Mouse (Mus musculus): ENCODE results near the gene Olfr509. TPM values are rescaled to one million over a fixed set of nuclear protein-coding genes. Genes with fewer than 3 reads are reported as not detected.
"Not testable (repeated sequence)": the region's sequence is repeated elsewhere in the genome, so short reads cannot be mapped to it uniquely, and the experiment has no call there.

Olfr509 gene
- not detected in 2 replicates for polyA plus RNA-seq (2014; fragmentation: Nextera tagmentation; extraction: Ambion mirVana)

DNA sequence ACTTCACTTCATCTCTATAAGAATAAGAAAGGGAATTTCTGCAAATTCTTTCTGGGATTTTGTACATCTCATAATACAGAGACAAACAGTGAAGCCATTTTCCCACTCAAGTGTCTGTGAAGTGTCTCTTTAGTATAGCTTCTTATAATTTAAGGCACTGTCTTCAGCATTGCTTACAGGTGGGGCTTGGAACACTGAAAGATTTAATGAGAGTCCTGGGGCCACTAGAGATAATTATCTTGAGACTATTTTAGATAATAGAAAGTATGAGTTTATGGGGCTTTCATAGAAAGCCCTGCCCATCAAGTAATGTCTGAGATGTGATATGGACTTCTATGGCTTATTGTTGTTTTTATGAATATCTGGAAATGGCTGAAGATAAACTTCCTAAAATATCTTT lies at the start of gene Olfr509:
TSS of gene Olfr509 (minus strand) at position 101 of the 400 bp plus-strand sequence.
- no peak for ATAC-seq (ENCODE audit: low FRiP score)
- DNase-seq (ENCODE audit: low spot score): no peak
- Histone ChIP-seq H3K4me1 (replicated peaks; ENCODE audit: control insufficient read depth, insufficient read depth, low read length) (no peaks in the 10 kb centered on the region), H3K9me3 (ENCODE audit: control insufficient read depth, low read length) (no peaks in the 10 kb centered on the region), H3K27me3 (ENCODE audit: control insufficient read depth, insufficient read depth, low read length) (no peaks in the 10 kb centered on the region), H3K27ac (no peak within 1 kb of the TSS), H3K36me3 (replicated peaks; ENCODE audit: control insufficient read depth, insufficient read depth) (no peaks in the 10 kb centered on the region), H3K4me3 (replicated peaks; ENCODE audit: low read length) (no peak within 1 kb of the TSS), H3K4me2 (replicated peaks) (no peak within 1 kb of the TSS), H3K9ac (no peak within 1 kb of the TSS)

DNA sequence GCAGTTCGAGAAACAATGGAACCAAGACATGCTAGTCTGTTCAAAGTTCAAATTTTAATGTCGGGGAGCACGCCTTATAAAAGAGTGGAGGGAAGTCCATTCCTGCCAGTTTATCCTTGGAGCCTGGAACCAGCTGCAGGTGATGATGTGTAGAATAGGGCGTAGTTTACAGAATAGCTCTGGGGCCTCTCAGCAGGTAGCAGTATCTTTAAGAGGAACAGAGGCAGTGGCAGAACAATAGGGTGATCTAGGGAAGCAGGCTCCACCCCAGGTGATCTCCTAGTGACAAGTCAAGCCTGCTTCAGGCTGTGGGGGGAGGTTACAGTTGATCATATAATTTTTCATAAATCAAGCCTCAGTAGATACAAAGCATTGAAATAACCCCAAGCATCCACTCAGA lies 27.2 kb upstream of the Olfr509 start:
- Histone ChIP-seq H3K4me1 (replicated peaks; ENCODE audit: control insufficient read depth, insufficient read depth, low read length) (no peaks in the 10 kb centered on the region), H3K9me3 (ENCODE audit: control insufficient read depth, low read length) (no peaks in the 10 kb centered on the region), H3K9ac (no peak overlapping the region), H3K36me3 (replicated peaks; ENCODE audit: control insufficient read depth, insufficient read depth) (no peaks in the 10 kb centered on the region), H3K27me3 (ENCODE audit: control insufficient read depth, insufficient read depth, low read length) (no peaks in the 10 kb centered on the region), H3K4me3 (replicated peaks; ENCODE audit: low read length) (no peak overlapping the region), H3K27ac (no peak overlapping the region), H3K4me2 (replicated peaks) (no peak overlapping the region)
- WGBS: 91% methylated on average over 4 of the region's 4 CpGs
- DNase-seq (ENCODE audit: low spot score): no peak
- ATAC-seq (ENCODE audit: low FRiP score): no peak

DNA sequence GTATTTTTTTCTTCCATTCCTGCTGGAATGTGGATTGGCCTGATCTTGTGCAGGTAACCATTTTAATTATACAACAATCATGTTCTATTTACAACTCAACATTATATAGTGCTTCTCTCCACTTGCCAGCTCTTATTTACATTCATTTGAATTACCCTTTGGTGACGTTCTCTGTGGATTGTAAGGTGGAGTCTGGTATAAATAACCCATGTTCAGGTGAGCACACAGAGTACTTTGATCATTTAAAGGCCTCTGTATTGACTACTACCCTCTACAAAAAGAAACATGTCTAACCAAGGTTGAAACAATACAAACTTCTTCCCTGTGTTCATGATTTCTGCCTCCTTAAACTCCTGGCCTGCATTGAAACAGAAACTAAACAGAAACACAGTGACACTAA lies 19.4 kb upstream of the Olfr509 start:
- ATAC-seq (ENCODE audit: low FRiP score): no peak

DNA sequence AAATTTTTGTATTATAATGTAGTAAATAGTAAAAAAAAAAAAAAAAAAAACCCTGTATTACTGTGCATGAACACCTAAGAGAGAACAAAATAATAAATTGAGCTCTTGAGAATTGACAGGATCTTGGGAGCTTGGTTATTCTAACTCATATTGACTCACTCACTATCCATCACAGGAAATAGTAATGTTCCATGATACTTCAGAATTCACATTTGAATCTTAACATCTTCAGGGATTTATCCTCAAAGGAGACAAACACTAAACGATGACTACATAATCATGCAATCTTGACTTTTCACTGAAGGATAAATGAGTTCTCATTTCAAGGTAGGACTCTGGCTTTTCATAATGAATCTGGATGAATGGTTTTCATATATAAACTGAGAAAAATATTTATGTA lies 14.4 kb upstream of the Olfr509 start, which contains the start of gene Olfr510:
TSS of gene Olfr510 (plus strand) at position 301 of the 400 bp plus-strand sequence.
- Histone ChIP-seq H3K27ac (no peak within 1 kb of the TSS), H3K4me3 (replicated peaks; ENCODE audit: low read length) (no peak within 1 kb of the TSS), H3K36me3 (replicated peaks; ENCODE audit: control insufficient read depth, insufficient read depth) (no peaks in the 10 kb centered on the region), H3K4me1 (replicated peaks; ENCODE audit: control insufficient read depth, insufficient read depth, low read length) (no peaks in the 10 kb centered on the region), H3K4me2 (replicated peaks) (no peak within 1 kb of the TSS), H3K27me3 (ENCODE audit: control insufficient read depth, insufficient read depth, low read length) (no peaks in the 10 kb centered on the region), H3K9me3 (ENCODE audit: control insufficient read depth, low read length) (no peaks in the 10 kb centered on the region), H3K9ac (no peak within 1 kb of the TSS)
- WGBS: 94% methylated on average over 1 of the region's 1 CpGs
- DNase-seq (ENCODE audit: low spot score) (no peak), ATAC-seq (ENCODE audit: low FRiP score) (no peak)

More for the DNA sequence above, 19.4 kb upstream of the Olfr509 start:
- Histone ChIP-seq H3K9me3 (ENCODE audit: control insufficient read depth, low read length) (no peaks in the 10 kb centered on the region), H3K9ac (no peak overlapping the region), H3K36me3 (replicated peaks; ENCODE audit: control insufficient read depth, insufficient read depth) (no peaks in the 10 kb centered on the region), H3K4me2 (replicated peaks) (no peak overlapping the region), H3K4me3 (replicated peaks; ENCODE audit: low read length) (no peak overlapping the region), H3K27ac (no peak overlapping the region), H3K27me3 (ENCODE audit: control insufficient read depth, insufficient read depth, low read length) (no peaks in the 10 kb centered on the region), H3K4me1 (replicated peaks; ENCODE audit: control insufficient read depth, insufficient read depth, low read length) (no peaks in the 10 kb centered on the region)
- DNase-seq (ENCODE audit: low spot score): no peak
- 77% methylated on average over 1 of the region's 1 CpGs for WGBS

DNA sequence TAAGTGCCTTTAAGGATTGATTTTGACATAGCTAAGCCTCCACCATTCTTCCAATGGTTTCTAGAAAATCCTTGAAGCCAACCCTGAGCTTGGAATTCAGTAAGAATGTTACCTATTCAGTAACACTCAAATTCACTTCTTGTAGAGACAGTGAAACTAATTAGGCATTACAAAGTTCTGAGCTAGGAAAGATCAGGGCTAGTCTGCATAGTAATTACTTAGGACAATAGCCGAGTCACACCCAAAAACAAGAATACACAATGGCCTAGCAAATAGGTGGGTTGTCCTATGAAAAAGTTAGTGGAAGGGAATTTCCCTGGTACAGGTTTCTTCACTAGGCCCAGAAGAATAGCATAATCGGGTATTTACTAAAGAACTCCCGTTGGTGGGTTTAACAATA lies 10.7 kb upstream of the Olfr509 start:
- H3K36me3 ChIP-seq (replicated peaks; ENCODE audit: control insufficient read depth, insufficient read depth): no peaks in the 10 kb centered on the region

DNA sequence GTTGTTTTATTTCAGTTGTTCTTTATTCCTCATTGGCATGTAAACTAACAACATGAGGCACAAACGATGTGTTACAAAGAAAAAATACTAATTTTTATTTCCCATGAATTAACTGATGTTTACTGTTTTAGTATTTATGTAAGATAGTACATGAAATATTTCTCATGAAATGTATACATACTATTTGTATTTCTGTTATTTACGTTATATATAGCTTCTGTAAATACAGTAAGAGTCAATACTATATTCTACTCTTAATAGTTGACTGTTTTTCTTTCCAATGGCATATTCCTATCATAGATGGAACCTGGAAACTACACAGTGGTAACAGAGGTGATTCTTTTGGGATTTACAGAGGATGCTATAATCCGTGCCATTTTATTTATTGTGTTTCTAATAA lies 22.0 kb downstream of the Olfr509 start, which contains the start of gene Olfr508:
TSS of gene Olfr508 (plus strand) at position 301 of the 400 bp plus-strand sequence.
- Histone ChIP-seq H3K27me3 (ENCODE audit: control insufficient read depth, insufficient read depth, low read length) (no peaks in the 10 kb centered on the region), H3K4me3 (replicated peaks; ENCODE audit: low read length) (no peak within 1 kb of the TSS), H3K27ac (no peak within 1 kb of the TSS), H3K9me3 (ENCODE audit: control insufficient read depth, low read length) (no peaks in the 10 kb centered on the region), H3K36me3 (replicated peaks; ENCODE audit: control insufficient read depth, insufficient read depth) (no peaks in the 10 kb centered on the region), H3K9ac (no peak within 1 kb of the TSS), H3K4me1 (replicated peaks; ENCODE audit: control insufficient read depth, insufficient read depth, low read length) (no peaks in the 10 kb centered on the region), H3K4me2 (replicated peaks) (no peak within 1 kb of the TSS)
- ATAC-seq (ENCODE audit: low FRiP score) (no peak), DNase-seq (ENCODE audit: low spot score) (no peak)
- WGBS: 87% methylated on average over 3 of the region's 3 CpGs

More for the DNA sequence above, 10.7 kb upstream of the Olfr509 start:
- ATAC-seq (ENCODE audit: low FRiP score) (no peak), DNase-seq (ENCODE audit: low spot score) (no peak)
- no peaks in the 10 kb centered on the region for H3K27me3 ChIP-seq (ENCODE audit: control insufficient read depth, insufficient read depth, low read length)
- 91% methylated on average over 3 of the region's 3 CpGs for WGBS
- no peaks in the 10 kb centered on the region for H3K9me3 ChIP-seq (ENCODE audit: control insufficient read depth, low read length)
- no peaks in the 10 kb centered on the region for H3K4me1 ChIP-seq (replicated peaks; ENCODE audit: control insufficient read depth, insufficient read depth, low read length)
- H3K4me3 ChIP-seq (replicated peaks; ENCODE audit: low read length): no peak overlapping the region
- H3K9ac ChIP-seq: no peak overlapping the region
- H3K27ac ChIP-seq: no peak overlapping the region
- H3K4me2 ChIP-seq (replicated peaks): no peak overlapping the region

DNA sequence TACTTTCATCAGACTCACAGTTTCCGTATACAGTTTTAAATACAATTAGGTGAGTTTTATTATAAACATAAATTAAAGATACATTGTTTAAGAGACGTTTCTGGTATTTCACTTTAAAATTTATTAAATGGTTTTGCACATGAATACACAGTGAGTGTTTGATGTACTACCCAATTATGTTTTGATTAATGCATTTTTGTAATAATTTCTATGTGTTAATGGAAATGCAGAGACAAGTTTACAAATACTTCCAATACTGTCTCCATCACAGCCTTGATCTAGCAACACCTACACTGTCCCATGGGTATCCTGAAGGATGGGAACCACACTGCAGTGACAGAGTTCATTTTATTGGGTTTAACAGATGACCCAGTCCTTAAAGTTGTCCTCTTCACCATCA lies 30.2 kb downstream of the Olfr509 start, which contains the start of gene Olfr507:
TSS of gene Olfr507 (plus strand) at position 301 of the 400 bp plus-strand sequence.
- no peaks in the 10 kb centered on the region for H3K27me3 ChIP-seq (ENCODE audit: control insufficient read depth, insufficient read depth, low read length)
- H3K36me3 ChIP-seq (replicated peaks; ENCODE audit: control insufficient read depth, insufficient read depth): no peaks in the 10 kb centered on the region
- no peak for ATAC-seq (ENCODE audit: low FRiP score)
- no peak within 1 kb of the TSS for H3K4me2 ChIP-seq (replicated peaks)
- DNase-seq (ENCODE audit: low spot score): no peak
- no peak within 1 kb of the TSS for H3K4me3 ChIP-seq (replicated peaks; ENCODE audit: low read length)
- no peak within 1 kb of the TSS for H3K9ac ChIP-seq
- 85% methylated on average over 2 of the region's 2 CpGs for WGBS
- H3K9me3 ChIP-seq (ENCODE audit: control insufficient read depth, low read length): no peaks in the 10 kb centered on the region
- H3K4me1 ChIP-seq (replicated peaks; ENCODE audit: control insufficient read depth, insufficient read depth, low read length): no peaks in the 10 kb centered on the region
- H3K27ac ChIP-seq: no peak within 1 kb of the TSS

DNA sequence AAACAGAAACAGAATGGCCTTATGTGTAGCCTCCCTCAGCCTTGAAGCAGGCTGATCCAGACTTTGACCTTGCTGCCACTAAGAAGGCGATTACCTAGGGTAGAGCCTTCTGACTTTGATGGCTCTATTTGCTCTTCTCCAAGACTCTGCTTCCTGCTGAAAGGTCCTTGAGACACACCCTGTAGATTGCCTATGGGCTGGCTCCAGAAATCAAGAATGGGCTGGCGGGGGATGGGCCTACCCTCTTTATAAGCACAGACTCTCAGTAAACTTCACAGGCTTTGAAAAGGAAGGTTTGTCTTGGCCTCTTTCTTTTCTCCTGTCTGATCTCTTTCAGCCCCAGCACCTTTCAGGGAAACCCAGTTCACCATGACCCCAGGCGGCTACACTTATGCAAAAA lies 34.9 kb downstream of the Olfr509 start:
- not testable (repeated sequence) for H3K27ac ChIP-seq; H3K9me3 ChIP-seq (ENCODE audit: control insufficient read depth, low read length); H3K4me1 ChIP-seq (replicated peaks; ENCODE audit: control insufficient read depth, insufficient read depth, low read length); H3K9ac ChIP-seq; H3K4me2 ChIP-seq (replicated peaks); H3K36me3 ChIP-seq (replicated peaks; ENCODE audit: control insufficient read depth, insufficient read depth); ATAC-seq (ENCODE audit: low FRiP score); H3K27me3 ChIP-seq (ENCODE audit: control insufficient read depth, insufficient read depth, low read length); H3K4me3 ChIP-seq (replicated peaks; ENCODE audit: low read length); DNase-seq (ENCODE audit: low spot score)
- WGBS: 69% methylated on average over 3 of the region's 3 CpGs

DNA sequence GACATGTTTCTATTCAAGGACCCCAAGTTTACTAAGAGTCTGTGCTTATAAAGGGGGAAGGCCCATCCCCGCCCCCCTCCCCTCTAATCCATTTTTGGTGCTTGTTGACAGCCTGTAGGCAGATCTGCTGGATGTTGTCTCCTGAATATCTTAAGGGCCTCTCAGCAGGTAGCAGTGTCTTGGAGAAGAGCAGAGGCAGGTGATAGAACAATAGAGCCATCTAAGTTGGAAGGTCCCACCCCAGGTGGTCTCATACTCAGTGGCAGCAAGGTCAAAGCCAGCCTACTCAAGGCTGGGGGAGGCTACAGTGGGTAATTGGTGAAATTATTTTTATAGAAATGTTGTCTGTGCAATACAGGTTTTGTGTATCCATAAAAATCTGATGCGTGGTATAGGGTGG lies 37.6 kb downstream of the Olfr509 start:
- Histone ChIP-seq H3K4me1 (replicated peaks; ENCODE audit: control insufficient read depth, insufficient read depth, low read length) (no peaks in the 10 kb centered on the region), H3K4me2 (replicated peaks) (no peak overlapping the region), H3K36me3 (replicated peaks; ENCODE audit: control insufficient read depth, insufficient read depth) (no peaks in the 10 kb centered on the region), H3K27me3 (ENCODE audit: control insufficient read depth, insufficient read depth, low read length) (no peaks in the 10 kb centered on the region), H3K9me3 (ENCODE audit: control insufficient read depth, low read length) (no peaks in the 10 kb centered on the region), H3K9ac (no peak overlapping the region), H3K4me3 (replicated peaks; ENCODE audit: low read length) (no peak overlapping the region), H3K27ac (no peak overlapping the region)
- ATAC-seq (ENCODE audit: low FRiP score) (no peak), DNase-seq (ENCODE audit: low spot score) (no peak)
- 93% methylated on average over 2 of the region's 2 CpGs for WGBS

DNA sequence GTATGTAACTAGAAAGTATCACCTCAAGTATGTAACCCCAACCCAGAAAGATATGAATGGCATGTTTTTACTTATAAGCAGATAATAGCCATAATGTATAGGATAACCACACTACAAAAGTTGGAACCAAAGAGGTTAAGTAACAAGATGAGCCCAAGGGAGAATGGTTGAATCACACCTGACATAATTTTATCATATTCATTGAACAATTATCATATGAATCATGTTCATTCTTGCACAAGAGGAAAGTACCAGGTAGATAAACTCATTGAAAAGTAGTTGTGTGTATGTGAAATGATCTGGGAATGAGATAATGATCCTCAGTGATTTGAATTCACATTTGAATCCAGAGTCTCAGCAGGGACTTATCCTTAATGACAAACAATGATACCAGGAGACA lies 41.2 kb downstream of the Olfr509 start, which contains the start of gene Olfr506:
TSS of gene Olfr506 (plus strand) at position 301 of the 400 bp plus-strand sequence.
- H3K36me3 ChIP-seq (replicated peaks; ENCODE audit: control insufficient read depth, insufficient read depth): no peaks in the 10 kb centered on the region
- H3K27ac ChIP-seq: no peak within 1 kb of the TSS
- ATAC-seq (ENCODE audit: low FRiP score) (no peak), DNase-seq (ENCODE audit: low spot score) (no peak)
- no peak within 1 kb of the TSS for H3K9ac ChIP-seq
- no peak within 1 kb of the TSS for H3K4me2 ChIP-seq (replicated peaks)
- no peak within 1 kb of the TSS for H3K4me3 ChIP-seq (replicated peaks; ENCODE audit: low read length)
- H3K27me3 ChIP-seq (ENCODE audit: control insufficient read depth, insufficient read depth, low read length): no peaks in the 10 kb centered on the region
- no peaks in the 10 kb centered on the region for H3K4me1 ChIP-seq (replicated peaks; ENCODE audit: control insufficient read depth, insufficient read depth, low read length)
- H3K9me3 ChIP-seq (ENCODE audit: control insufficient read depth, low read length): no peaks in the 10 kb centered on the region
